Mouse (Mus musculus) E14TG2a.4 (cell line): Measurements from ENCODE around the gene Plce1.
A peak's percentile ranks its signal among the peaks of the same experiment; 100 is the strongest.

Experiments
- H3K27me3 ChIP-seq: 2 replicates; pipeline ENCODE4 v1.6.1; 2014; ENCODE audit warnings: low read length, control low read depth; ENCODE audit not compliant: insufficient read depth
- H3K36me3 ChIP-seq: 2 replicates; pipeline ENCODE4 v1.6.1; 2014; ENCODE audit warnings: low read length, control low read depth; ENCODE audit not compliant: insufficient read depth
- H3K4me1 ChIP-seq: replicated peaks from 2 replicates; pipeline ENCODE4 v1.6.1; 2014; ENCODE audit warnings: low read depth, low read length, control low read depth
- H3K4me3 ChIP-seq: replicated peaks from 2 replicates; pipeline ENCODE4 v1.5.1; 2014; ENCODE audit warnings: mild to moderate bottlenecking, low read length
- H3K9me3 ChIP-seq: 2 replicates; pipeline ENCODE4 v1.6.1; 2014; ENCODE audit warnings: low read length, control low read depth
- CTCF ChIP-seq: conservative IDR thresholded peaks from 2 replicates; pipeline ENCODE4 v1.5.1; 2014; ENCODE audit warnings: low read length
- NANOG ChIP-seq: IDR thresholded peaks from 2 replicates; pipeline ENCODE4 v1.6.1; 2014; ENCODE audit warnings: borderline replicate concordance, low read length, mixed read lengths
- POU5F1 ChIP-seq: IDR thresholded peaks from 2 replicates; pipeline ENCODE4 v1.6.1; 2014; ENCODE audit warnings: low read length, borderline replicate concordance

Plce1 gene

GRCm38 (mm10) chr19:38480731-38481621 lies at the start of gene Plce1:
Gene Plce1, plus strand, starts transcription at chr19:38481109.
- H3K4me3 ChIP-seq: peak within 1 kb of the TSS; percentile 86
- H3K36me3 ChIP-seq: no peaks in the 10 kb centered on the region
- peaks cover 73% of the 10 kb centered on the region for H3K27me3 ChIP-seq
- H3K4me1 ChIP-seq: peaks cover 25% of the 10 kb centered on the region
- no peaks in the 10 kb centered on the region for H3K9me3 ChIP-seq
- TF ChIP-seq NANOG (no peak), POU5F1 (no peak)

GRCm38 (mm10) chr19:38431326-38431725 lies 49.6 kb upstream of the Plce1 start:
- peak overlapping the region; percentile 39; the same call in 1 of the 2 replicates for H3K4me3 ChIP-seq
- H3K27me3 ChIP-seq: no peaks in the 10 kb centered on the region
- H3K4me1 ChIP-seq: peaks cover 22% of the 10 kb centered on the region
- no peaks in the 10 kb centered on the region for H3K36me3 ChIP-seq
- TF ChIP-seq POU5F1 (no peak), NANOG (no peak), CTCF (no peak)
- H3K9me3 ChIP-seq: no peaks in the 10 kb centered on the region

DNA sequence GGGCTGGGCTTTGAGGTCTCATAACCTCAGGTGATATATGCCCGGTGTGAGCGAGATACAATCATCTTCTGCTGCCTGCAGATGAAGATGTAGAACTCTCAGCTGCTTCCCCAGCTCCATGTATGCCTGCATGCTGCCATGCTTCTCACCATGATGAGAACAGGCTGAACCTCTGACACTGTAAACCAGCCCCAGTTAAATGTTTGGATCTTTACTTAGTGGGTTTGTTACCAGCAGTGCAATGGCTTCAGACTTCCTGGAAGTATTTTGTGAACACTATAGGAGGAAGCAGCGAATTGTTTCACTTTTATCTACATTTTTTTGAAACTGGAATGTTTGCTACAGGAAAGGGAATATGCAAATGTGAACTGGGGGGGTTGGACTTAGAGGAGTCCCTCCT lies 48.9 kb upstream of the Plce1 start:
- Histone ChIP-seq H3K27me3 (no peaks in the 10 kb centered on the region), H3K4me1 (peaks cover 22% of the 10 kb centered on the region), H3K9me3 (no peaks in the 10 kb centered on the region), H3K36me3 (no peaks in the 10 kb centered on the region), H3K4me3 (no peak overlapping the region)
- TF ChIP-seq NANOG (no peak), CTCF (no peak), POU5F1 (no peak)

DNA sequence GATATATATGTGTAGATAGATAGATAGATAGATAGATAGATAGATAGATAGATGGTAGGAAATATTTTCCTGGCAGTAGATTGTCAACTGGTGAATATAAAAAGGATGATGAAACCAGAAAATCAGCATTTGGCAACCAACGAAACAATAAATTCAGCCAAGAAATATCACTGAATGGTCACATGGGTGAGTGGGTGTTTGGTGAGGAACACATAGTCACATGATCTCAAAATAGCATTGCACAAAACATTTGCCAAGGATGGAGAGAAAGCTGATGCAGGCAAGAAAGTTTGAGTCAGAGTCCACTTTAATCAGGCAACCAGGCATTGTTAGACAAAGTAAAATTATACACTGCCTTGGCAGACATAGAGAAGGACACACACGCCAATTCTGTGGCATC lies 47.5 kb upstream of the Plce1 start:
- Histone ChIP-seq H3K4me3 (no peak overlapping the region), H3K27me3 (no peaks in the 10 kb centered on the region), H3K9me3 (no peaks in the 10 kb centered on the region), H3K36me3 (no peaks in the 10 kb centered on the region), H3K4me1 (peaks cover 22% of the 10 kb centered on the region)
- TF ChIP-seq CTCF (no peak), POU5F1 (no peak), NANOG (no peak)

DNA sequence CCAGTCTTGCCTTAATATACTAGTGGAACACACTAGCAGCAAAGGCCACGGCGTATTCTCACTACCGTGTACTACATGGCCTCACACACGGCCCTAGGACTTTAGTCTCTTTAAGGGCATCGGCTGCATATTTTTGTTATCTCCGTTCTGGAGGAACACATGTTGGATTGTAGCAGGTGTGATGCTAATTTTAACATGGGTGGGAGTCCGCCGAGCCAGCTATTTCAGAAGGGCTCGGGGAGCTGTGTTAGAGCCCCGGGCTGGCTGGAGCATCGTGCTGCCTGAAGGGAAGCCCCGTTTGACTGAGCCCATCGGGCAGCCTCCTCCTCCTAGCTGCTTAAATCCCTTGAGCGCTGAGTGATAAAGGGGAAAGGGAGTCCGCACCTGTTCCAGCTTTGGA lies 45.7 kb upstream of the Plce1 start:
- H3K9me3 ChIP-seq: no peaks in the 10 kb centered on the region
- peaks cover 21% of the 10 kb centered on the region for H3K4me1 ChIP-seq
- no peaks in the 10 kb centered on the region for H3K36me3 ChIP-seq
- no peak overlapping the region for H3K4me3 ChIP-seq
- no peaks in the 10 kb centered on the region for H3K27me3 ChIP-seq
- TF ChIP-seq POU5F1 (no peak), CTCF (no peak), NANOG (no peak)

- Histone ChIP-seq H3K4me3 (no peak overlapping the region), H3K27me3 (no peaks in the 10 kb centered on the region)
- TF ChIP-seq POU5F1: no peak
- TF ChIP-seq CTCF: no peak
These were observed 39.0 kb upstream of the Plce1 start for GRCm38 (mm10) chr19:38441860-38442259.

DNA sequence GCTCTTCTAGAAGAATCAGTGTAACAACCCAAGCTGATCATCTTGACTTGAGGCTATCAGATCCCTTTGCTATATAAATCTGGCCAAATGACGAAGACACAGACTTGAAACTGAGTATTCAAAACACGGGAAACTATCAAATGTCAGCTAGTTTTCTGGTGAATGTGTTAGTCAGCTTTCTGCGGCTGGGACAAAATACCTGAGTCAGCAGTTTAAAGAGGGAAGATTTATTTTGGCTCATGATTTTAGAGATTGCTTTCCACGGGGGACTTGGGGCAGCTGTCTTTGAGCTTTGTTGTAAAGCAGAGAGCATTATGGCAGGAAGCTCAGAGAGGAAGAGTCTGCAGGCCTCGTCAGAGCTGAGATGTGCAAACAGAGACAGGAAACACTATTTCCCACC lies 35.2 kb upstream of the Plce1 start:
- H3K36me3 ChIP-seq: no peaks in the 10 kb centered on the region
- no peaks in the 10 kb centered on the region for H3K9me3 ChIP-seq
- H3K4me1 ChIP-seq: peaks cover 8% of the 10 kb centered on the region; the same call in 1 of the 2 replicates
- TF ChIP-seq CTCF (no peak), NANOG (no peak), POU5F1 (no peak)
- no peaks in the 10 kb centered on the region for H3K27me3 ChIP-seq
- no peak overlapping the region for H3K4me3 ChIP-seq

More at GRCm38 (mm10) chr19:38441860-38442259, 39.0 kb upstream of the Plce1 start:
- Histone ChIP-seq H3K36me3 (no peaks in the 10 kb centered on the region), H3K9me3 (no peaks in the 10 kb centered on the region), H3K4me1 (peaks cover 8% of the 10 kb centered on the region; the same call in 1 of the 2 replicates)

GRCm38 (mm10) chr19:38455228-38455627 lies 25.7 kb upstream of the Plce1 start:
- TF ChIP-seq CTCF (no peak), POU5F1 (no peak), NANOG (no peak)
- Histone ChIP-seq H3K4me3 (no peak overlapping the region), H3K27me3 (no peaks in the 10 kb centered on the region), H3K4me1 (no peaks in the 10 kb centered on the region; the same call in 1 of the 2 replicates), H3K9me3 (0 out of 2 replicates have a peak, but pooled peaks cover 8% of the 10 kb centered on the region), H3K36me3 (no peaks in the 10 kb centered on the region)
